Mouse (Mus musculus): ENCODE measurements around the gene Olfr462.
"Not testable (repeated sequence)": the region's sequence is repeated elsewhere in the genome, so short reads cannot be mapped to it uniquely, and the experiment has no call there.

Gene Olfr462

GRCm38 (mm10) chr11:87892168-87892567, at the start of gene Olfr462:
Olfr462 (minus strand) TSS chr11:87892268.
- in situ Hi-C loops (cut with MboI): no loop called here

- in situ Hi-C loops (cut with MboI): no loop called here
These were observed 43.4 kb upstream of the Olfr462 start for GRCm38 (mm10) chr11:87935467-87935866.

GRCm38 (mm10) chr11:87933731-87934130, 41.7 kb upstream of the Olfr462 start:
- in situ Hi-C loops (cut with MboI): no loop called here

- in situ Hi-C loops (cut with MboI): no loop called here
These were observed 38.3 kb upstream of the Olfr462 start for GRCm38 (mm10) chr11:87930348-87930747.

GRCm38 (mm10) chr11:87920966-87921365, 28.9 kb upstream of the Olfr462 start, which contains the start of gene Olfr464:
Olfr464 (minus strand) TSS chr11:87920967.
- in situ Hi-C loops (cut with MboI): no loop called here

- in situ Hi-C loops (cut with MboI): no loop called here
These were observed 28.2 kb upstream of the Olfr462 start for GRCm38 (mm10) chr11:87920301-87920700.

GRCm38 (mm10) chr11:87916005-87916404, 23.9 kb upstream of the Olfr462 start:
- in situ Hi-C loops (cut with MboI): no loop called here

- in situ Hi-C loops (cut with MboI): no loop called here
These were observed 12.3 kb upstream of the Olfr462 start for GRCm38 (mm10) chr11:87904331-87904730.

- in situ Hi-C loops (cut with MboI): no loop called here
These were observed 5.2 kb upstream of the Olfr462 start, which contains the start of gene Olfr463 for GRCm38 (mm10) chr11:87897287-87897686. Olfr463 (minus strand) TSS chr11:87897387.

- in situ Hi-C loops (cut with MboI): no loop called here
These were observed 7.2 kb downstream of the Olfr462 start for GRCm38 (mm10) chr11:87884856-87885255.

- in situ Hi-C loops (cut with MboI): no loop called here
These were observed 8.6 kb downstream of the Olfr462 start for GRCm38 (mm10) chr11:87883493-87883892.

GRCm38 (mm10) chr11:87881714-87882113, 10.4 kb downstream of the Olfr462 start:
- in situ Hi-C loops (cut with MboI): no loop called here

GRCm38 (mm10) chr11:87879826-87880225, 12.2 kb downstream of the Olfr462 start:
- in situ Hi-C loops (cut with MboI): no loop called here

- in situ Hi-C loops (cut with MboI): no loop called here
These were observed 16.6 kb downstream of the Olfr462 start, which contains the start of gene Epx for GRCm38 (mm10) chr11:87875436-87875835. Epx (minus strand) TSS chr11:87875536.

- in situ Hi-C loops (cut with MboI): no loop called here
These were observed 20.3 kb downstream of the Olfr462 start for GRCm38 (mm10) chr11:87871766-87872165.

- in situ Hi-C loops (cut with MboI): no loop called here
These were observed 22.0 kb downstream of the Olfr462 start for GRCm38 (mm10) chr11:87870096-87870495.

- in situ Hi-C loops (cut with MboI): not testable (repeated sequence)
These were observed 25.2 kb downstream of the Olfr462 start for GRCm38 (mm10) chr11:87866891-87867290.

- in situ Hi-C loops (cut with MboI): no loop called here
These were observed 29.3 kb downstream of the Olfr462 start for GRCm38 (mm10) chr11:87862805-87863204.

- in situ Hi-C loops (cut with MboI): no loop called here
These were observed 31.6 kb downstream of the Olfr462 start for GRCm38 (mm10) chr11:87860426-87860825.

GRCm38 (mm10) chr11:87859273-87859672, 32.8 kb downstream of the Olfr462 start:
- in situ Hi-C loops (cut with MboI): no loop called here

GRCm38 (mm10) chr11:87854550-87854949, 37.5 kb downstream of the Olfr462 start:
- in situ Hi-C loops (cut with MboI): no loop called here

GRCm38 (mm10) chr11:87853597-87853954, 38.5 kb downstream of the Olfr462 start:
- in situ Hi-C loops (cut with MboI): no loop called here

GRCm38 (mm10) chr11:87852690-87853596, 39.1 kb downstream of the Olfr462 start, which contains the start of gene Mks1:
Mks1 (plus strand) TSS chr11:87853215.
- in situ Hi-C loops (cut with MboI): no loop called here
